Mouse (Mus musculus): ENCODE data around the gene Prrt2.

DNA sequence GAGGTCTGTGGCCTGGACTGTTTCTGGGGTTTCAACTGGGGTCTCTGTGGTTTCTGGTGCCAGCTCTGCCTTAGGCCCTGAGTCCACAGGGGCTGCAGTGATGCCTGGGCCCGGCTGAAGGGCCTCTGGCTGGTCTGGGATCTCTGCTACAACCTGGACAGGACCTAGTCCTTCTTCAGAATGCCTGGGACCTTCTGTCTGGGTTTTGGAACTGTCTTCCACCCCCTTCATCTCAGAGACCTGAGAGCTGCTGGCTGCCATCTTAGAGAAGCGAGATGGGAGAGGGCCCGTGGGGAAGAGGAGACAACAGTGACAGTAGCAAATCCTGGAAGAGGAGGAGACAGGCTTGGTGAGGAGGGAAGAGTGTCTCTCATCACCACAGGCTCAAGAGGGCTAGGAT, 980 bp downstream of the Prrt2 start:
- no peak for TF ChIP-seq CTCF (IDR thresholded peaks at IDR 0.05; ENCODE audit: control insufficient read depth, insufficient read depth, insufficient read length)
- no peak for TF ChIP-seq MAX (IDR thresholded peaks at IDR 0.05)
